Mouse (Mus musculus) midbrain, embryonic 11.5 days (tissue): ENCODE results near the gene Thra. TPM values are rescaled to one million over a fixed set of nuclear protein-coding genes. Genes with fewer than 3 reads are reported as not detected.

Source experiments
- ATAC-seq: fragments of 200-750 bp; cut with Nextera tagmentation; 2 replicates; pipeline ENCODE4 v1.8.0; 2017; ENCODE audit warnings: moderate TSS enrichment, moderate library complexity; ENCODE audit not compliant: low FRiP score
- DNase-seq: peaks from one replicate; pipeline ENCODE4 v3.0.0; 2015; ENCODE audit warnings: low spot score; ENCODE audit errors: missing footprints
- H3K27ac ChIP-seq: fragments of 300-500 bp; sonication (generic); 2 replicates; pipeline ENCODE4 v1.5.1; 2014; ENCODE audit warnings: low read depth, low read length
- H3K27me3 ChIP-seq: fragments of 300-500 bp; sonication (generic); 2 replicates; pipeline ENCODE4 v1.6.1; 2014; ENCODE audit warnings: mild to moderate bottlenecking, low read length, moderate library complexity, mixed read lengths; ENCODE audit not compliant: control insufficient read depth, insufficient read depth
- H3K36me3 ChIP-seq: fragments of 300-500 bp; sonication (generic); 2 replicates; pipeline ENCODE4 v1.6.1; 2014; ENCODE audit warnings: mild to moderate bottlenecking, low read length, moderate library complexity, mixed read lengths; ENCODE audit not compliant: control insufficient read depth, insufficient read depth
- H3K4me1 ChIP-seq: fragments of 300-500 bp; sonication (generic); 2 replicates; pipeline ENCODE4 v1.6.1; 2014; ENCODE audit warnings: low read length; ENCODE audit not compliant: control insufficient read depth, insufficient read depth
- H3K4me2 ChIP-seq: fragments of 300-500 bp; sonication (generic); 2 replicates; pipeline ENCODE4 v1.6.1; 2014; ENCODE audit warnings: mild to moderate bottlenecking, moderate library complexity
- H3K4me3 ChIP-seq: fragments of 300-500 bp; sonication (generic); 2 replicates; pipeline ENCODE4 v1.5.1; 2014; ENCODE audit warnings: low read depth, low read length
- H3K9ac ChIP-seq: fragments of 300-500 bp; sonication (generic); 2 replicates; pipeline ENCODE4 v1.6.1; 2014; ENCODE audit warnings: low read length
- H3K9me3 ChIP-seq: fragments of 300-500 bp; sonication (generic); 2 replicates; pipeline ENCODE4 v1.6.1; 2016; ENCODE audit warnings: low read length; ENCODE audit not compliant: control insufficient read depth
- WGBS: fragments of 180-500 bp; shearing (Covaris S2); extraction: QIAGEN DNeasy Blood & Tissue Kit; methylation state at CpG from one replicate; pipeline ENCODE4 v1.1.7; 2014; 5-methylcytosine and 5-hydroxymethylcytosine counted together
- polyA plus RNA-seq: library from polyadenylated mRNA; unstranded; fragments of >200 nt; fragmentation: Nextera tagmentation; extraction: Ambion mirVana; gene quantifications from 2 replicates; pipeline ENCODE4 v1.2.1, GENCODE M21; 2014

Gene Thra
- polyA plus RNA-seq, 1 experiment from 2014 or later, result 23.7 TPM

DNA sequence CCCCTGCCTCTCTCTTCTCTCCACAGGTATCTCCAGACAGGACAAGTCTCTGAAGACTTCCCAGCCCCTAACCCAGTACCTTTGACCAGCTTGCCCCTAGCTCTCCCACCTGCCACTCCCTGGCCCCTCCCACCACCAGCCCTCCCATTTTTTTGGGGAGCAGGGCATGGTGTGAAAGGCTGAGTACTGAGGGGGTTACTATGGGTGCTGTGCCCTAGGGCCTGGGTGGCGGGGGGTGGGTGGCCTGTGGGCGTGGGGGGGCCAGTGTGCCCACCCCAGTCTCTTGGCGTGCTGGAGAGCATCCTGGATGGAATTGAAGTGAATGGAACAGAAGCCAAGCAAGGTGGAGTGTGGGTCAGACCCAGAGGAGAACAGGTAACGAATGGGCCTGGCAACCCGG, 12.8 kb downstream of the Thra start:
- Histone ChIP-seq H3K4me3 (no peak overlapping the region), H3K27ac (no peak overlapping the region), H3K9me3 (no peaks in the 10 kb centered on the region), H3K36me3 (no peaks in the 10 kb centered on the region), H3K4me2 (no peak overlapping the region), H3K9ac (no peak overlapping the region), H3K4me1 (peaks cover 44% of the 10 kb centered on the region), H3K27me3 (no peaks in the 10 kb centered on the region)
- ATAC-seq (no peak), DNase-seq (no peak)
- WGBS, result 93% methylated on average over 5 of the region's 5 CpGs

DNA sequence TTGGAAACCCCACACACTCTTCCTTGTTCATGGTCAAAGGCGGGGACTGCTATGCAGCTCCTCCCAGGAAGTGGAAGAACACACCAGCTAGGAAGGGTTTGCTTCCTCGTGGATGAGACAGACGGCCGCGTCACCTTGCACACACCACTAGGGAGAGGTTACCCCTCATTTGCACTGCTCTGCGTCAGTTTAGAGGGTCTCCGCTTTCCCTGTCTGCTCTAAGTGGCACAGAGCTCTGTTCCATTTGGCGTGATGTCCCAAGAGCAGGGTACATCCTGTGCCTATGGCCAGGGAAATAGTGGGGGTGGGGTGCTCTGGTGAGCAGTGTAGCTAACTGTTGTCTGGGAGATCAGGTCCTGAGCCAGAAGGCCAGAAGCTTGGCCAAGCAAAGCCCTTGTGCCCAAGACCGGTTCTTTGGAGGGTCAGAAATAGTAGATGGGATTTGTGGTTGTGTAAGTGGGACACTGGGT, 13.7 kb downstream of the Thra start:
- Histone ChIP-seq H3K27me3 (no peaks in the 10 kb centered on the region), H3K9me3 (no peaks in the 10 kb centered on the region), H3K9ac (no peak overlapping the region; the same call in 1 of the 2 replicates), H3K27ac (no peak overlapping the region), H3K4me2 (no peak overlapping the region), H3K36me3 (no peaks in the 10 kb centered on the region), H3K4me1 (peaks cover 34% of the 10 kb centered on the region), H3K4me3 (no peak overlapping the region)
- DNase-seq (no peak), ATAC-seq (no peak)
- 76% methylated on average over 9 of the region's 9 CpGs for WGBS

DNA sequence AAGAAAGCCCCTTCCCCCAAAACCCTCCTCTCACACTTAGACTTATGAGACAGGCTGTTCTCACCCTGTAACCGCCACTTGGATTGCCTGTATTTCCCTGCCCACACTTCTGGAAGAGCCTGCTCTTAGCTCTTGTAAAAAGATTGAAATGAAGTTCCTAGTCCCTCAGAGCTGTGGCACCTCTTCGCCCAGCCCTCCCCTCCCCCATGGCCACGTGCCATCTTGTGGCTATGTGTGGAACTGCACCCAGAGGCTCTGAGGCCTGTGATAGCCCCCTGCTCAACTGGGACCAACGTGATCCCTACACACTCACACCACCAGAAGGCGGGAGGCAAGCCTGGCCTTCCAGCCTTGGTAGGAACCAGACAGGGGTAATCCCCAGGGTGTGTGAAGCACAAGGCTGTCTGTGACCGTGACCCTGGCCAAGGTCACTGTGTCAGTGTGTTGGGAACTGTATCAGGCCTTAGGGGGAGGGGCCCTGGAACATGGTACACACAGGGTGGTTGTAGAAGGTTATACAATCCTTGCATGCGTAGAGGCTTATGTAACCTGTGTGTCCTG, 14.3 kb downstream of the Thra start:
- Histone ChIP-seq H3K4me2 (no peak overlapping the region), H3K27me3 (no peaks in the 10 kb centered on the region), H3K36me3 (no peaks in the 10 kb centered on the region), H3K9ac (no peak overlapping the region), H3K4me1 (peaks cover 29% of the 10 kb centered on the region), H3K9me3 (no peaks in the 10 kb centered on the region), H3K27ac (no peak overlapping the region), H3K4me3 (no peak overlapping the region)
- DNase-seq (peak; percentile 99), ATAC-seq (peak; percentile 64)
- WGBS, result 26% methylated on average over 7 of the region's 7 CpGs

DNA sequence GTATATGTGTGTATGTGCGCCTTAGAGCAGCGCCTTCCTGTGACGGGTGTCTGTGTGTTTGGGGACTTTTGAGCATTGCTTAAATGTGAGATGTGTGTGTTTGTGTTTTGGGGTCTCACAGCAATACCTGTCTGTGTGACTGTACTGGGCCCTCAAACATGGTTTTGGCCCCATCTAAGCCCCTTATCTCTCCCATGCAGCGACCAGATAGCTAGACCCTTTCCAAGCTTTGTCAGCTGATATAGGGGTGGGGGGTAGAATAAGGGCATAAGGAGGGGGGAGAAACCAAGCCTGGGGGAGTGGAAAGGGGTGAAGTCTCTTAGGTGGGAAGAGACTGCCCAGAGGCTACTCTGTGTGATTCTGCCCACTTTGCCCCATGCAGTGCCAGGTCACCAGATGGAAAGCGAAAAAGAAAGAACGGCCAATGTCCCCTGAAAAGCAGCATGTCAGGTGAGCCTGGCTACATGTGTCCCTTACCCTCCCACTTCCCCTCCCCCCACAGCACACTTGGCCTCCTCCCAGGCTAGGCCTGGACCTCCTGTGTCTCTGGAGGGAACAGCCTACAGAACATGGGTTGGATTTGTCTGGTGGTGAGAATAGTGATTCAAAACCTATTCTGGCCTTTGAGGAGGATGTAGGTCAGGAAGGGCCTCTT, 15.4 kb downstream of the Thra start:
- H3K27me3 ChIP-seq, result no peaks in the 10 kb centered on the region
- WGBS, result 95% methylated on average over 6 of the region's 6 CpGs
- no peak for DNase-seq
- no peaks in the 10 kb centered on the region; the same call in 1 of the 2 replicates for H3K36me3 ChIP-seq
- no peak overlapping the region for H3K4me2 ChIP-seq
- H3K27ac ChIP-seq, result no peak overlapping the region
- peaks cover 18% of the 10 kb centered on the region for H3K4me1 ChIP-seq
- no peak overlapping the region for H3K9ac ChIP-seq
- ATAC-seq, result no peak
- no peak overlapping the region for H3K4me3 ChIP-seq
- H3K9me3 ChIP-seq, result no peaks in the 10 kb centered on the region

DNA sequence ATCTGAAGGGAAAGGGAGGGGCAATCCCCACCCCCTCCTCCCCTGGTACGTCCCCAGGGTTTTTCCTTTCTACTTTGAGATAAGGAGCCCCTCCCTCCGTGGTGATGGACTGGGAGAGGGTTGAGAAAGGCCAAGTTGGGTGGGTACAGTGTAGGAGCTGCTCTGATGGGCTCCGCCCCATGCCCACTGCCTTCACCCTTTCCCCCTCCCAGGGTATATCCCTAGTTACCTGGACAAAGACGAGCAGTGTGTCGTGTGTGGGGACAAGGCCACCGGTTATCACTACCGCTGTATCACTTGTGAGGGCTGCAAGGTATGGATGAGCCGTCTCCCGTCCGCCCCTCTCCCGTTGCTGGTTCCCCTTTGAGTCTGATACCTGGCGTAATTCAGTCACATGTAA, 16.3 kb downstream of the Thra start:
- DNase-seq, result no peak
- no peaks in the 10 kb centered on the region; the same call in 1 of the 2 replicates for H3K36me3 ChIP-seq

DNA sequence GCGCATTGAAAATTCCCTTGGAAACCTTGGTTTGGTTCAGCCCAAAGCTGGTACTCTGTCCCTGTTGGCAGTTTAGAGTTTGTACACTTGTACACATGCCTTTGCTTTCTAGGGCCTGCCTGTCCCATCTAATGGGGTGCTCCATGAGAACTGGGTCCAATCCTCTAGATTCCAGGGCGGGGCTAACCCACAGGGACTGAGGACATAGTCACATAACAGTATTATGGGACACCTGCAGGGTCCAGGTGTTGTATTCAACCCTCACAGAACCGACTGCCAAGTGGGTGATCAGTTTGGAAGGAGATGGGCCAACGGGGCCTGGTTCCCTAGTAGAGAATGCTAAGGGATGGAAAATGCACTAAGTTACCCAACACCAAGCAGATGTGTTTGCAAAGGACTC, 21.5 kb downstream of the Thra start:
- H3K27ac ChIP-seq, result no peak overlapping the region
- H3K4me3 ChIP-seq, result no peak overlapping the region
- no peak overlapping the region for H3K4me2 ChIP-seq
- H3K4me1 ChIP-seq, result peaks cover 11% of the 10 kb centered on the region
- H3K36me3 ChIP-seq, result peaks cover 4% of the 10 kb centered on the region
- no peaks in the 10 kb centered on the region for H3K27me3 ChIP-seq
- no peak overlapping the region for H3K9ac ChIP-seq
- WGBS, result 92% methylated on average over 4 of the region's 4 CpGs
- no peak for DNase-seq
- no peak for ATAC-seq
- H3K9me3 ChIP-seq, result no peaks in the 10 kb centered on the region

More for the DNA sequence above, 16.3 kb downstream of the Thra start:
- no peak overlapping the region for H3K4me3 ChIP-seq
- no peak for ATAC-seq
- 90% methylated on average over 12 of the region's 12 CpGs for WGBS
- no peak overlapping the region for H3K4me2 ChIP-seq
- H3K9me3 ChIP-seq, result no peaks in the 10 kb centered on the region
- no peak overlapping the region for H3K9ac ChIP-seq
- H3K27me3 ChIP-seq, result no peaks in the 10 kb centered on the region
- no peak overlapping the region for H3K27ac ChIP-seq
- H3K4me1 ChIP-seq, result peaks cover 9% of the 10 kb centered on the region

DNA sequence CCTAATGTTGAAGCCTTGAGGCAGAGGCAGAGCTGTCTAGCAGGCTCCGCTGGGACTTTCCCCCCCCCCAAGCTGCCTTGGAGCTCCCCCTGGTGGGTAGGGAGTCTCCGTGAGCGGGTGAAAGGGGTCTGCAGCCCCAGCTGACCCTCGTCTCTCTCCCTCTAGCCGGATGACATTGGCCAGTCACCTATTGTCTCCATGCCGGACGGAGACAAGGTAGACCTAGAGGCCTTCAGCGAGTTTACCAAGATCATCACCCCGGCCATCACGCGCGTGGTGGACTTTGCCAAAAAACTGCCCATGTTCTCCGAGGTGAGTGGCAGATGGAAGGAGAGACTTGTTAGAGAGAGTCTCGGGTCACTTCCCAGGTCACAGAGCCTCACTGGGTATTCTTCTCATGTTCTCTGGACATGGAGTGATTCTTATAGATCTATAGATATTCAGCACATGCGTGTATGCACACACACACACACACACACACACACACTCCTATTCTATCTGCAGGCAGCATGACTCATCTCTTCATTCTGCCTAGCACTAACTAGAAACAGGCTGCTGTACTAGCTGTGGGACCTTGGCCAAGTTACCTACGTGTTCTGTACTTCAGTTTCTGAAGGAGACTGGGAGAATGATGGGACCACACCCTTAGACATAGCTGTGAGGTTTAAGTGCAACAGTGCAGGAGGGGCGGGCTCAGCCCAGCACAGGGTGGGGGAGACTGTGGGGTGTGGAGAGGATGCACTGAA, 22.5 kb downstream of the Thra start:
- peak; percentile 87 for DNase-seq
- WGBS, result 63% methylated on average over 17 of the region's 17 CpGs

DNA sequence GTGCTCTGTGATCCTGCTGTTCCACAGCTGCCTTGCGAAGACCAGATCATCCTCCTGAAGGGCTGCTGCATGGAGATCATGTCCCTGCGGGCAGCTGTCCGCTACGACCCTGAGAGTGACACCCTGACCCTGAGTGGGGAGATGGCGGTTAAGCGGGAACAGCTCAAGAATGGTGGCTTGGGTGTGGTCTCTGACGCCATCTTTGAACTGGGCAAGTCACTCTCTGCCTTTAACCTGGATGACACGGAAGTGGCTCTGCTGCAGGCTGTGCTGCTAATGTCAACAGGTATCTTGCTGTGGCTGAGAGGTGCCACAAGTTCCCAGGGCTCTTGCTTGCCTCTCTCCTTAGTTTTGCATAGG, 23.0 kb downstream of the Thra start:
- H3K27ac ChIP-seq, result no peak overlapping the region
- DNase-seq, result no peak
- peaks cover 27% of the 10 kb centered on the region for H3K4me1 ChIP-seq
- H3K9ac ChIP-seq, result no peak overlapping the region
- H3K36me3 ChIP-seq, result peaks cover 4% of the 10 kb centered on the region
- ATAC-seq, result no peak
- H3K27me3 ChIP-seq, result no peaks in the 10 kb centered on the region
- H3K4me3 ChIP-seq, result no peak overlapping the region
- WGBS, result 84% methylated on average over 8 of the region's 8 CpGs
- no peak overlapping the region for H3K4me2 ChIP-seq
- no peaks in the 10 kb centered on the region for H3K9me3 ChIP-seq

More for the DNA sequence above, 22.5 kb downstream of the Thra start:
- no peak for ATAC-seq
- H3K36me3 ChIP-seq, result peaks cover 4% of the 10 kb centered on the region
- H3K27me3 ChIP-seq, result no peaks in the 10 kb centered on the region
- H3K4me1 ChIP-seq, result peaks cover 21% of the 10 kb centered on the region
- no peak overlapping the region for H3K27ac ChIP-seq
- no peak overlapping the region for H3K4me2 ChIP-seq
- H3K4me3 ChIP-seq, result no peak overlapping the region
- H3K9me3 ChIP-seq, result no peaks in the 10 kb centered on the region
- no peak overlapping the region for H3K9ac ChIP-seq

DNA sequence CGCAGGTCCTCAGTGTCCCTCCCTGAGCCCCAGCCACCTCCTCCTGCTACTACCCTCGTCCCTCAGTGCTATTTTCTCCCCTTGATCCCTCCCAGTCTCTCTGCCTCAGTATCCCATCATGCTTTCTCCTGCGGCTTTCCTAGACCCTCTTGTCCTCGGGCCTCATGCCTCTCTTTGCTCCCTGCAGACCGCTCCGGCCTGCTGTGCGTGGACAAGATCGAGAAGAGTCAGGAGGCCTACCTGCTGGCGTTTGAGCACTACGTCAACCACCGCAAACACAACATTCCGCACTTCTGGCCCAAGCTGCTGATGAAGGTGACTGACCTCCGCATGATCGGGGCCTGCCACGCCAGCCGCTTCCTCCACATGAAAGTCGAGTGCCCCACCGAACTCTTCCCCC, 23.7 kb downstream of the Thra start:
- H3K36me3 ChIP-seq, result peaks cover 4% of the 10 kb centered on the region
- no peak for DNase-seq
- 84% methylated on average over 18 of the region's 18 CpGs for WGBS

More for the DNA sequence above, 23.7 kb downstream of the Thra start:
- no peaks in the 10 kb centered on the region for H3K27me3 ChIP-seq
- H3K27ac ChIP-seq, result no peak overlapping the region
- no peaks in the 10 kb centered on the region for H3K9me3 ChIP-seq
- peaks cover 28% of the 10 kb centered on the region for H3K4me1 ChIP-seq
- no peak overlapping the region for H3K4me3 ChIP-seq
- no peak overlapping the region for H3K4me2 ChIP-seq
- ATAC-seq, result no peak
- no peak overlapping the region for H3K9ac ChIP-seq
